In genomic region chr2:178548937-178549336, GRCm38 (mm10) we compare ENCODE assay signal across 25 mouse cellular contexts.
DNase-seq lines count a peak whose midpoint lies in the region; ATAC-seq lines count a peak whose summit lies in the region.
"Had no signal": no experiment of that assay in that cellular context is flagged by ENCODE, and none has a peak within 500 bp of the region (broad histone marks: within the 10 kb centered on the region; RNA-seq: fewer than 3 reads in every experiment).

No protein-coding gene starts in this region.

- intact Hi-C loops in left cerebral cortex, postnatal 4 days (cut with DNase I): no loop called here

- peak; percentile 16 to 35 for DNase-seq in left cerebral cortex, adult 18-20 months (ENCODE audit: low spot score in 2 of 2)
- no peak for DNase-seq in left cerebral cortex, postnatal 4 days
- DNase-seq in midbrain, embryonic 11.5 days (ENCODE audit: low spot score, missing footprints): peak; percentile 67
- no peak for DNase-seq in midbrain, embryonic 14.5 days
- peak; percentile 25 for DNase-seq in right cerebral cortex, postnatal 25 days
- no peak for DNase-seq in right cerebral cortex, postnatal 14 days
- DNase-seq in splenic B cell, adult 2 months (ENCODE audit: low read depth, low spot score): peak; percentile 38
- DNase-seq in thymus, postnatal 0 days (ENCODE audit: low spot score): no peak
- DNase-seq: adrenal gland, adult 2 months; adrenal gland, postnatal 25 days; cerebellum, adult 18-20 months; cerebellum, adult 9-10 months; cerebellum, postnatal 14 days; gastrocnemius, adult 2 months; gastrocnemius, postnatal 14 days; heart, adult 11 months; heart, postnatal 36 days had no signal

- H3K4me1 ChIP-seq in midbrain, embryonic 11.5 days (ENCODE audit: control insufficient read depth, insufficient read depth, low read length): peaks cover 5% of the 10 kb centered on the region; the same call in 1 of the 2 replicates
- peaks cover 8% of the 10 kb centered on the region; the same call in 1 of the 2 replicates for H3K4me1 ChIP-seq in midbrain, embryonic 14.5 days (ENCODE audit: control insufficient read depth, insufficient read depth, low read length)

- H3K9me3 ChIP-seq in midbrain, embryonic 11.5 days (ENCODE audit: control insufficient read depth, low read length): no peaks in the 10 kb centered on the region
- no peaks in the 10 kb centered on the region for H3K9me3 ChIP-seq in midbrain, embryonic 14.5 days (ENCODE audit: control insufficient read depth, low read length)
- H3K9me3 ChIP-seq: forebrain, embryonic 10.5 days; forebrain, embryonic 13.5 days; hindbrain, embryonic 10.5 days; hindbrain, embryonic 13.5 days had no signal

- H3K36me3 ChIP-seq in midbrain, embryonic 11.5 days (ENCODE audit: control insufficient read depth, insufficient read depth, low read length): no peaks in the 10 kb centered on the region
- no peaks in the 10 kb centered on the region for H3K36me3 ChIP-seq in midbrain, embryonic 14.5 days (ENCODE audit: control insufficient read depth, insufficient read depth, low read length)
- H3K36me3 ChIP-seq in splenic B cell, adult 2 months (ENCODE audit: control insufficient read depth, insufficient read depth, low read length, poor library complexity, severe bottlenecking): no peaks in the 10 kb centered on the region
- H3K36me3 ChIP-seq: forebrain, embryonic 10.5 days; hindbrain, embryonic 10.5 days; hindbrain, embryonic 13.5 days had no signal

- H3K4me2 ChIP-seq in midbrain, embryonic 11.5 days: no peak overlapping the region
- no peak overlapping the region for H3K4me2 ChIP-seq in midbrain, embryonic 14.5 days (ENCODE audit: low read length)
- H3K4me2 ChIP-seq: forebrain, embryonic 13.5 days; heart, embryonic 11.5 days; hindbrain, embryonic 13.5 days had no signal

- 94% methylated on average over 6 of the region's 6 CpGs for WGBS in midbrain, embryonic 11.5 days
- WGBS in midbrain, embryonic 14.5 days: 86% methylated on average over 6 of the region's 6 CpGs

- no peak for ATAC-seq in midbrain, embryonic 11.5 days (ENCODE audit: low FRiP score)
- ATAC-seq in midbrain, embryonic 14.5 days (ENCODE audit: low FRiP score, low TSS enrichment): no peak
- ATAC-seq: CD4-positive, CD25-positive, alpha-beta regulatory T cell, adult 4 months; forebrain, embryonic 13.5 days; forebrain, embryonic 16.5 days; hindbrain, embryonic 16.5 days had no signal

- H3K27me3 ChIP-seq in midbrain, embryonic 11.5 days (ENCODE audit: control insufficient read depth, insufficient read depth, low read length): no peaks in the 10 kb centered on the region
- no peaks in the 10 kb centered on the region for H3K27me3 ChIP-seq in midbrain, embryonic 14.5 days (ENCODE audit: control insufficient read depth, insufficient read depth, low read length)
- no peaks in the 10 kb centered on the region for H3K27me3 ChIP-seq in splenic B cell, adult 2 months (ENCODE audit: control insufficient read depth, insufficient read depth, low read length, poor library complexity, severe bottlenecking)
- H3K27me3 ChIP-seq: forebrain, embryonic 13.5 days; hindbrain, embryonic 13.5 days had no signal

- H3K27ac ChIP-seq in midbrain, embryonic 11.5 days (ENCODE audit: low read depth, low read length): no peak overlapping the region
- no peak overlapping the region for H3K27ac ChIP-seq in midbrain, embryonic 14.5 days (replicated peaks; ENCODE audit: low read depth, low read length)
- H3K27ac ChIP-seq: forebrain, embryonic 10.5 days; forebrain, embryonic 13.5 days; gastrocnemius, adult 2 months; hindbrain, embryonic 10.5 days; hindbrain, embryonic 13.5 days had no signal

- no peak overlapping the region for H3K9ac ChIP-seq in midbrain, embryonic 11.5 days (ENCODE audit: low read length)
- H3K9ac ChIP-seq in midbrain, embryonic 14.5 days (replicated peaks; ENCODE audit: low read length): no peak overlapping the region
- H3K9ac ChIP-seq: forebrain, embryonic 13.5 days; hindbrain, embryonic 13.5 days had no signal

- no peak overlapping the region for H3K4me3 ChIP-seq in midbrain, embryonic 11.5 days (ENCODE audit: low read depth, low read length)
- H3K4me3 ChIP-seq in midbrain, embryonic 14.5 days (replicated peaks; ENCODE audit: low read depth, low read length): no peak overlapping the region
- H3K4me3 ChIP-seq: forebrain, embryonic 10.5 days; forebrain, embryonic 13.5 days; gastrocnemius, adult 2 months; hindbrain, embryonic 10.5 days; hindbrain, embryonic 13.5 days had no signal

Comparison
In these comparisons a context has a peak if more than half of its experiments do, and no peak if none do; other contexts are left out.
1. DNase-seq: peak in left cerebral cortex, adult 18-20 months (2 of 2), midbrain, embryonic 11.5 days (single experiment), right cerebral cortex, postnatal 25 days (single experiment) and splenic B cell, adult 2 months (single experiment); none in left cerebral cortex, postnatal 4 days (single experiment), midbrain, embryonic 14.5 days (single experiment), right cerebral cortex, postnatal 14 days (single experiment) and thymus, postnatal 0 days (single experiment).